Mouse (Mus musculus): ENCODE results near the gene Opn1sw.
A peak's percentile ranks its signal among the peaks of the same experiment; 100 is the strongest.

Gene Opn1sw

DNA sequence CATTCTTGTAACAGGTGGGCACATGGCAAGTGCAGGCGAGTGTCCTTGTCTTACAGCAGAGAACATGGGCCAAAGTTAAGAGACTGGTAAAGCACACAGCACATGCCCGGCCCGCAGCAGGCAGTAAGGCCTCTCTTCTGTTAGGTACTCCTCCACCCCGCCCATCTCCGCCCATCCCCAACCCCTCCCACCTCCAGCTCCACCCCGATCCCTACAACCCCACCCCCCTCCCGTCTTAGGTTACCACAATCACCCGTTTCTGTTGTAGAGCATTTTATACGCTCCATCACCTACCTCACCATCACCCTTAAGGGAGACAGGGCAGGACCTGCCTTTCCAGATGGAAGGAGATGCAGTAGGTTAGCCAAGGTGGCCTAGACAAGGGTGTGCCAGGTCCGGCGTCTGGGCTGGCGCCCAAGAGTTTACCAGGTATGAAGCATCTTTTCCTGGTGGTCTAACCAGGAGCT, at the start of gene Opn1sw:
Gene Opn1sw (minus strand): TSS at position 417 of the 467 bp plus-strand sequence.
- DNase-seq, result no peak

DNA sequence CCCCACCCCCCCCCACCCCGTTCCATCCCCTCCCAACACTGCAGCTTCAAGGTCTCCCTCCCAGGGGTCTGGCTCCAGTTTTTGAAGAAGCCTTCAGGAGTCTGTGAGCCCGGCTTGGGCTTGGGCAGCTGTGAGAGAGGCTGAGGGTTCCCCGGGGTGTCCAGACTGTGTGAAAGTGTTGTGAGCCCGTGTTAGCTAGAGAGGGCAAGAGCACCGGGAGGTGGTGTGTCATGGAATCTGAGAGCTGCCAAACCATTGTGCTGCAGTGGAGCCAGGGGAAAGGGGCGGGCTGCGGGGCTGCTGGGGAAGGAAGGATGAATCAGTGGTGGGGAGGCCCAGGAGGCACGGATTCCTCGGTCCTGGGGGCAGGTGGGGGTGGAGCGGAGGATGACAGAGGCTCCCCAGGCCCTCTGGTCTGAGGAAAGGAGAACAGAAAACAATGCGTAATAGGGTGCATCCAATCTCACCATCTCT, 48.2 kb upstream of the Opn1sw start:
- no peak for DNase-seq

DNA sequence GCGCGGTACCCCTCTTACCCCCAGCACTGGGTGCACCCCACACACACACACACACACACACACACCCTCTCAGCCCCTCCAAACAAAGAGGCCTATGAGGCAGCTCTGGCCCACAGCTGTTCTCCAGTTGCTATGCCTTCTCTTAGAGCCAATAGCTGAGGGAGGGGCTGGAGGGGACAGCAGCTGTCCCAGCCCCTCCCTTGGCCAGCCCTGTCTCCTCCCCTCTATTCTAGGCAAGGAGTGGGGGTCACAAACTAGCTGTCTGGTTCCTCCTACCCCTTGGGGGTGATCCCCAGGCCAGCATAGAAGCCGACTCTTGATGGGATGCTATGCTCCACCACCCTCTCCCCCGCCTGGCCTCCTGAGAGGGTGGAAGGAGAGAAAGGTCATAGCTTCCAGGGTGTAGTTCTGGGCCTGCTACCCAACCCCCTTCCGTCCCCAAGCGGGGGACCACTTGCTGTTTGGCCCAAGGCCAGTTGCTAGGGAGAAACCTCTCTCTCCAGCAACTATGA, 47.7 kb upstream of the Opn1sw start:
- no peak for DNase-seq

DNA sequence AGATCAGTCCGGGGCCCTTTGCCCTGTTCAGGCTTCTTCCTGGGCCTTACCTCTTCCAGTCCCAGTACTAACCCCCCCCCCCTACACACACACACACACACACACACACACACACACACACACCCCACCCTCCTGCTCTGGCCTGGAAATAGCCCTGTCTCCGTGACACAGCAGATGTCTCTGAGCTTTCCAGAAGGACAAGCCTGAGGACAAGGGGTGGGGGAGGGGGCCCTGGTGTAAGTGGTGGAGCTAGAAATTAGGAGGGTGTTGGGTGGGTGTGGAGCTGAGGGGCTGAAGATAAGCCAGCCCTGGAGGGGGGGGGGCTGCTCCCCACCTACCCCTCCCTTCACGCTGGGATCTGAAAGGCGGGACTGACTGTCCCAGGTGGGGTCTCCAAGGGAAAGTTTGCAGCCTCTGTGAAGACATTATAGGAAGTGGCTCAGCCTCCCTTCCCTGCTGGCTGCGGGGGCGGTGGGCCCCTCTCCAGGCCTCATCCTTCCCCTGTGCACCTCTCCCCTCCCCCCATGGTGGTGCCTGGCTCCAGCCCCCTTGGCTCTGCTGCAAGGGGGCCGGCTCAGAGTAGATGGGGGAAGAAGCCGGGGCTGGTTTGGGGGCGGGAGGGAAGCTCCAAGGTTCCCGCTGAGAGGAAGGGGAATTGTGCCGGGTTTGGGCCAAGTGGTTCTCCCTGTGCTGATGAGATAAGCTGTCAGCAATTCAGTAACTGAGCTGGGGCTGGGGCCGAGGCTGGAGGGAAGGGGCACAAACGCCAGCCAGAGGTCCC, 46.8 kb upstream of the Opn1sw start:
- DNase-seq, result no peak

DNA sequence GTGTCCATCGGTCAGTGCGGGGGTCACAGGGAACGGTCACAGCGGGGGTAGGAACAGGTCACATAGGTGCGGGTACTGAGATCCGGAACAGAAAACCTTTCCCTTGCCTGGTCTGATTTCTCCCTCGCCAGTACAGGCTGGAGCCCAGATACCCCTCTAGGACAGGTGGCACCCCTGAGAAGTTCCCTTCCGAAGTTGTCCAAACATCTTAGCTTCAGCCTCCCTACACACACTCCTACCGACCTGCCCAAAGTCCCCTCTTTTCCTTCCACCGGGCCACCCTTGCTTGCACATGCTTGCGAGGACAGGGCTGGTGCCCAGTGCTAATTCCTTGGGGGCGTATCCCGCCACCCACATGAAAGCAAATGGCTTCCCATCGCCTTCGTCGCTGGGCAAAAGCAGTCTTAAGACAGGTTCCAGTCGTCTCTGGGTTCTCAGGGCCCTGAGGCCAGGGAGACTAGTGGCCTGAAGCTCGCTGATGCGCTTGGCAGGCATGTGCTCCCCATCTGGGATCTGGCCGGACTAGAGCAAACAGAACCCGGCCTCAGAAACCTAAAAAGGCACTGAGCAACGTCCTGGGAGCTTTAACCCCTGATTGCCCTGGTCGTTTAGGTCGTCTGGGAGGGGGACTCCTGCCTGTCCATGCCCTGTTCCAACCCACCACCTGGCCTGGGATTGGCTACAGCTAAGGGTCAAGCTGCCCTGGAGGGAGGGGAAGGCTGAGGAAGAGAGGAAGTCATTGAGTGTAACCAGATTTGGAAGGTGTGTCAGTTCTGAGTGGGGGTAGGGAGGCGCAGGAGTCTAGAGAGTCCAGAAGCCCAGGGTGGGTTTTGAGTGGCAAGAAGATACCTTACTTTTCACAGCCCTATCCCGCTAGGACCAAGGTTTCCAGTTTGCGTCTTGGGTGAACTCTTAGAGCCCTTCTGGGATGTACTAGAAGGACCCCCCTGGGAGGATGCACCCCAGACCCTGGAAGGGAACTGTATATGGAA, 45.8 kb upstream of the Opn1sw start:
- DNase-seq, result no peak

DNA sequence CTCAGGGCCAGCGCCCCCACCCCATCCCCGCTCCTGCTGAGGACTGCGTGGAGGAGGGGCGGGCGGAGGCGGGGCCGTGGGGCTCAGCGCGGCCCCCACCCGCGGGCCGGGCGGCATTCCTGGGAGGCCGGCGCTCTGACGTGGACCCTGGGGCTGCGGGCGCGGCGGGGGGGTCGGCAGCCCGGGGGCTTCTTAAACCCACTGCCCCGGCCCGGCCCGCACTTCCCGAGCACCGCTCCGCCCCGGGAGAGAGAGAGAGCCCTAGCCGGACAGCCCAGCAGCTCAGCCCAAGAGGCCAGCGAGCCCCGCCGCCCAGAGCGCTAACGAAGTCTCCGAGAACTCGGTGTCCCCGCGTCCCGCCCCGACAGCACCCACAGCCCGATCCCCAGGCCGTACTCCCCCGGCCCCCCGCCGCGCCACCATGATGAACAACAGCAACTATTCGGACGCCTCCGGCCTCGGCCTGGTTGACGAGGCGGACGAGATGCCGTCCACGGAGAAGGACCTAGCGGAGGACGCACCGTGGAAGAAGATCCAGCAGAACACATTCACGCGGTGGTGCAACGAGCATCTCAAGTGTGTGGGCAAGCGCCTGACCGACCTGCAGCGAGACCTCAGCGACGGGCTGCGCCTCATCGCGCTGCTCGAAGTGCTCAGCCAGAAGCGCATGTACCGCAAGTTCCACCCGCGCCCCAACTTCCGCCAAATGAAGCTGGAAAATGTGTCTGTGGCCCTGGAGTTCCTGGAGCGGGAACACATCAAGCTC, 45.0 kb upstream of the Opn1sw start, which contains the start of gene Flnc:
Gene Flnc (plus strand): TSS at position 219 of the 766 bp plus-strand sequence.
- no peak for DNase-seq

DNA sequence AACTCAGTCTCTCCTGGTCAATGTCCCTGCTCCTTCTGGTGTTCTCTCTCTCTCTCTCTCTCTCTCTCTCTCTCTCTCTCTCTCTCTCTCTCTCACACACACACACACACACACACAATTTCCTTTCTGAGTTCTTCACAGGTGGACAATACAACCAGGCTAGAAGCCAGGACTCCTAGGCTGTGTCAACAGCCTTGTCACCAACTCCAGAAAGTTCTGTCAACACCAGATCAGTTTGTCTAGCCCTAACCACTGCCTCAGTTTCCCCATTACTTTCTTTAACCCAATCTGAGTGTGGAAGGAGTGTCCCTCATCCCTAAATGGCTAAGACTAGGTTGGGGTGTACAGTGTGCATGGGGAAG, 44.4 kb upstream of the Opn1sw start:
- DNase-seq, result no peak

DNA sequence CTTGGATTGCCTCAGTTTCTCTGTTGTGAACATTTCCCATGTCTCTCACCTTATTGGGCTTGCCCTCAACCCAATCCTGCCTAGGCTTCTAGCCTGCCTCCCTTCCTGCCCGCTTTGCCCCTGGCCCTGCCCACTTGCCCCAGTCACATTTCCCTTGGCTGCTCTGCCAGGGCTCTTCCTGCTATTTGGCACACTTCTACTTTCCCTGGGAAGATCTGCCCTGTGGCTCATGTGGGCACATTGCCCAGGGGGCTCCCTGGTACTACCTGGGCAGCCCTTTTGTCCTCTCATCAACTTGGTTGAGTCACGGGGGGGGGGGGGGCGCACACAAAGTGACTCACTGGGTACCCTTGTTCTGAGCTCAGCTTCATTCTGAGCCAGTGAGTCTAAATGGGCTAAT, 43.9 kb upstream of the Opn1sw start:
- no peak for DNase-seq

DNA sequence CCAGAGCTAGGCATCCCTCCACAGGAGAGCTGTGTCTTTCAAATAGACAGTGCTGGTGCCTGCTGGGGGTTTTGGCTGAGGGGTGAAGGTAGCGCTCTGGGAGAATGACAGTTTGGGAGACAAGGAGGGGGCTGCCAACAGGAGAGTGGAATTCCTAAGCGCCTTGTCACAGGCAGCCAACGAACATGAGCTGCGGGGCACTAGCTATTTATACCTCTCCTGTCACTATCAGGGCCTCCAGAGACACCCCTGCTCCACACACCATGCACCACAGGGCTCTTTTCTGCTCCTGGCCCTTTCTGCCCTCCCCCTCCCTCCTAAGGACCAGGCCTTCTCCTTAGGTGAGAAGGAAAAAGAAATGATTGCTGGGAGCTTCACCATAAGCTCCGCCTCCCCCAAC, 43.2 kb upstream of the Opn1sw start:
- no peak for DNase-seq

DNA sequence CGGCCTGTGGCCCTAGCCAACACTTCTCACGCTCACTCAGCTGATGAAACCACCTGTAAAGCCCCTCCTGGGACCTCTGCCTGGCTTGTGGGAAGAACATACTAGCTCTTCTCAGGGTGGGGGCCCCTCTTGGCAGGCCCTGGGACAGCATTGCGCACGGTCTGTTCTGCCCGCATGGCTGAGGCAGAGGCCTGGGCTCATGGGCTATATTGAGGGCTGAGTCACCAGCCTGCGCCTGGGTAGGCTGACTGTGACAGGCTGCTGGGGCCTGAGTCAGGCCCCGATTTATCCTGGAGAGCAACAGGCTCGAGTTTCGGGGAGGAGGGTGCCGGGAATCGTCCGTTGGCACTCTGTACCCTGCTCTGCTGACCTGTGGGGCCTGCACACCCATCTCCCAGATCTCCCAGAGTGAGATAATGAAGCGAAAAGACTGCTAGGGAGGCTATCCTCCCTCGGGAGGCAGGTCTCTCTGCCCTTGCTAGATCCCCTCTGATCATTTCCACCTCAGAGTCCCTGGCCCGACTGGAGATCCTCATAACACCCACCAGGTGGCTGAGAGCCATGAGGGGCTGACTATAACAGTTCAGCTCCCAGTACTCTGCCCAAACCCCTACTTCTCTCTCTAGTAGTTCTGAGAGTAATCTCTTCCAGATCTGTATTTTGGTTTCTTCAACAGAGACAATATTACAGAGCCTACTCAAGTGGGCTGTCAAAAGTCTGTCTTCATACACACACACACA, 42.6 kb upstream of the Opn1sw start:
- DNase-seq, result no peak

DNA sequence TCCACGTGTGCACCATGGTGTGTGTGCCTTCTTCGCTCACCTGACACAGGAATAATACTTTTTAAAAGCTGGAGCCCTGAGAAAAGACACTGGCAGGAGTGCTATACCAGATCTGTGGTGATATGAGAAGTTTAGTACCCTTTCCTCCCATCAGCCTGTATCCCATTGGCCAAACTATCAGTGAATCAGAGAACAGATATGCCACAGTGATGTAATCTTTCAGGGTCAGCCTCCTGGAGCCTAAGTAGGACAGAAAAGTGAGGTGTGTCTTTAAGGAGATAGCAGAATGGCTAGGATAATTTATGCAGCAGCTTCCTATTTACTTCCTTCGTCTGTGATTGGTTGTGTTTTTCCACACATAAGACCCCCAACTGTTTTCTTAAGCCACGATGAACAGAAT, 39.9 kb upstream of the Opn1sw start:
- no peak for DNase-seq

DNA sequence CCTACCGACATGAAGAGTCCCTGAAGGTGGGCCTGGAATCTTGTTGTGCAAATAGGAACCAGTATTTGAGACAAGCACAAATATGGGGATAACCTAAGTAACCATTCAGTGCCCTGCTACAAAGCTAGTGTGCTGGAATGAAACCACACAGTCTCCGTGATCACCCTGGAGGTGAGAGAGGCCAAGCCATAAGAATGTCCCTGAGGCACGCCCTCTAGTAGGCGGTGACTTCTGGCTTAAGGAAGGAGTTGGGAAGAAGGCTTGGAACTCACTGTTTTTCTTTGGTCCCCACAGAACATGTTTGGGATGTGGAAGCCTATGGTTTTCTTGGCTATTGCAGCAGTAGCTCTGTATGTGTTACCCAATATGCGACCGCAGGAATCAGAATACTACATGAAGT, 38.1 kb upstream of the Opn1sw start:
- no peak for DNase-seq

DNA sequence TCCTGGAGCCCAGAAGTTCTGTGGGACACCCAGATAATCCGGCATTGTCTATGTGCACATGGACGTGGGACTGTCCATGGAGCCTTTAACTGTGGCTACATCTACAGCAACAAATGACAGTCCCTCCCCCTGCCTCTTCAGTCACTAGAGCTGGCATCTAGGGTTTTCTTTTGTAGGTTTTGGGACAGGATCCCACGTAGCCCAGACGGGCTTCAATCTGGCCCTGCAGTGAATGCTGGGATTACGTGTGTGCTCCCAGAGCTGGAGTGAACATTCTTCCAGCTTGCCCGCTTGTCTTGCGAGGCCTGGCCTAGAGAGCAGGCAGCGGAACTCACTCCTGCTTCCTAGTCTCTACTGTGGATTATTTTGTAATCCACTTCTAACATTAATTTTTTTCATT, 36.9 kb upstream of the Opn1sw start:
- DNase-seq, result no peak

DNA sequence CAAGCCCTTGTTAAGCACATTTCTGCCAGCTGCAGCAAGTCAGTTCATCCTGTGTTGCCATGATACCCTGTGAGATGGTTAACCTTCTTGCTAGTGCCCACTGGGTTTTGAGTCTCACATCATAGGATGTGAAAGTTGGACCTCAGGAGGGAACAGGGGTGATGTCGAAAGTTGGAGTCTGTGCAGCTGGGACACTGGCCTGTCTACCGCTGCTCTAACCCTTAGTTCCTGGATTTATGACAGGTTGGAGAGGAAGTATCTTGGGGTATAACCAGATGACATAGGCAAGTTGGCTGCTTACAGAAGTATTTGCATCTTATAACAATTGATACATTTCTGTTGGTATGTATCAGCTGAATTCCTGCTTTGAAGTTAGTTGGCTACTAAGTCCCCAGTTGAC, 32.3 kb upstream of the Opn1sw start:
- no peak for DNase-seq

DNA sequence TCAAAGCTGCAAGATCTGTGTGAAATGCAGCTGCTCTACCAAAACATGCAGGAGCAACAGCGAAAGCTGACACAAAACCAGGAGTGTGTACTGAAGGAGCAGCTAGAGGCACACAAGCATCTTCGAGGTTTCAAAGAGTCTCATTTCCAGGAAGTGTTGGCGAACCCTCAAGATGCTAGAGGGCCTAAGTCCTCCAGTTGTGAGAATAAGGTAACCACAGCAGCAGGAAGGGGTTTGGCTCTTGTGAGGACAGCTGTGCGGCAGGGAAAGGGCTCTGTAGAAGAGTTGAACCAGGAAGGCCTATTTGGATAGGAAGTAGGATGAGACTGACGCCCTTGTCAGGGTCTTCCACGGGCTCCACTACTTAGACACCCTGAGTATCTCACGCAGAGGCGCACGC, 27.2 kb upstream of the Opn1sw start:
- no peak for DNase-seq

DNA sequence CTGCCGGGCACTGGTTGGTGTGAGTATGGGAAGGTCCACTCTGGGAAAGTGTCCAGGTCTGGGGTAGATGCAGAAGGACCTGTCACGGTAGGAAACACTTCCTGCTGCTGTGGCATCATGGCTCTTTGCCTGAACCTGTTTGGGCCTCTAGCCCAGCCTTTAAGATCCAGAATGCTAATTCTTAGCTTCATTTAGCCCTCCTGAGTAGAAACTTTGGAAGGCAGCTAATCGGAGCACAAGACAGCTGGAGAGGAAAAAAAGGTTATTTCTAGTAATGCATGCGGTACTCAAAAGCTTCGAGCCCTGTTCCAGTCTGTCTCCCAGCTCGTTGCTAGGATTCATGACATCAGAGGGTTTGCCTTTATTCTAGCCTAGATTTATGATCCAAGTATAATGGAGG, 18.1 kb upstream of the Opn1sw start:
- no peak for DNase-seq

DNA sequence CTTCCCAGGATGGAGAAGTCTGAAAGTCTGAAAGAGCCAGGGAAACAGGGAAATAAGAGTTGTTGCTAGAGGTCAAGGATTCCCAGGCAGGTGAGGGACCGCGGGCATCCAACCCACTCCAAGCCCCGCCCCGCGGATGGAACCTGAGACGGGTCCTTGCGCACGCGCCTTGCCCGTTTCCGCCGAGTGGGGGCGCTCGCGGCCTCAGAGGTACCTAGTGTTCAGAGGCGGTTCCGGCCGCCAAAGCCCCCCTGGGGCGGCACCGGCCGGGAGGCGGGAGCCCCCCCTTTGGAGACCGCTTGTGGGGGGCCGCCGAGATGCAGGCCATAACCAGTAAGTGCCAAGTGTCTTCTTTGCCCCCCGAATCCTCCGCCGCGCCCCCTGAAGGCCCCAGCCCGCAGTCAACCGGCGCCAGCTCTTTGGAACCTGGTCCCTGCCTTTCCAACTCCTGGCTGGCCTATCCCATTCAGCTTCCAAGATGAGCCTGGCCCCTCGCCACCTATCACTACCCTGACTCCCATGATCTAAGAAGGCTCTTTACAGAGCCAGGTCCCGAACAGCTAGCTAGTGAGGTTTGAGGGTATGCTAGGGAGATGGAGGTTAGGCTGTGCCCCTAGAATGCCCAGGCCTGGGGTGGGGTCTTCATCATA, 14.6 kb upstream of the Opn1sw start:
- DNase-seq, result no peak

DNA sequence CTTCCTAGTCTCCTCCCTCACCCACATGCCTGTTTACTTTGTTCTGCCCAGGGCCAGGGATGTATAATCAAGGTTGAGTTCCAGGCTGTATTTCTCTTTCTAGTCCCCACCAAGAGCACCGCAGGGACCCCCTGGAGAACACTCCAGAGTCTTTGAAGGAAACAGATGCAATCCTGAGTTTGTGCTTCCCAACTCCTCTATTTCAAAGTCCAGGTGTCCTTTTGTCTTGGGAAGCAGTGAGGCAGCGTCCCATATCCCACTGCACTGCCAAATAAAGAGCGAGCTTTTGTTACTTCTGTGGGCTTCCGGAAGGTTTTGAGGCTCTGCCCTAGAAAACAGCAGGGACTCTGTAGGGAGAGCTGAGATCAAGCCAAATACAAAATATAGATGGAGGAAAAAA, 11.6 kb upstream of the Opn1sw start:
- no peak for DNase-seq

DNA sequence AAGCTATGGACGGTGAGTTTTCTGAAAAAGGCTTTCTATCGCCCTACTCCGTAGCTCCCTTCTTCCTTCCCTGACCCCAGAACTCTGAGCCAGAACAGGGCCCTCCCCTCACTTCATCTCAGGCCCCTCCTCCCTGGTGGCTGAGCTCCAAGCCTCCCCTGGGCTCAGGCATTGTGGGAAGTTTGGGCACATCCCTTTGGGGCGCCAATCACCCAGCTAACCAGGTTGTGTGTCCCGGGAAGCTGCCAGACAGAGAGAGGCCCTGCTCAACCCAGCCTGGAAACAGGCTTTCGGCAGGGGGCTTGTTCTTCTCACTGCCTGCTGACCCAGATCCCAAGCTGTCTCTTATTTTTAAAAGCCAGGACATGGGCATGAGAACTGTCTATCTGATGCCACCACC, 9.3 kb upstream of the Opn1sw start:
- peak; percentile 50 for DNase-seq

DNA sequence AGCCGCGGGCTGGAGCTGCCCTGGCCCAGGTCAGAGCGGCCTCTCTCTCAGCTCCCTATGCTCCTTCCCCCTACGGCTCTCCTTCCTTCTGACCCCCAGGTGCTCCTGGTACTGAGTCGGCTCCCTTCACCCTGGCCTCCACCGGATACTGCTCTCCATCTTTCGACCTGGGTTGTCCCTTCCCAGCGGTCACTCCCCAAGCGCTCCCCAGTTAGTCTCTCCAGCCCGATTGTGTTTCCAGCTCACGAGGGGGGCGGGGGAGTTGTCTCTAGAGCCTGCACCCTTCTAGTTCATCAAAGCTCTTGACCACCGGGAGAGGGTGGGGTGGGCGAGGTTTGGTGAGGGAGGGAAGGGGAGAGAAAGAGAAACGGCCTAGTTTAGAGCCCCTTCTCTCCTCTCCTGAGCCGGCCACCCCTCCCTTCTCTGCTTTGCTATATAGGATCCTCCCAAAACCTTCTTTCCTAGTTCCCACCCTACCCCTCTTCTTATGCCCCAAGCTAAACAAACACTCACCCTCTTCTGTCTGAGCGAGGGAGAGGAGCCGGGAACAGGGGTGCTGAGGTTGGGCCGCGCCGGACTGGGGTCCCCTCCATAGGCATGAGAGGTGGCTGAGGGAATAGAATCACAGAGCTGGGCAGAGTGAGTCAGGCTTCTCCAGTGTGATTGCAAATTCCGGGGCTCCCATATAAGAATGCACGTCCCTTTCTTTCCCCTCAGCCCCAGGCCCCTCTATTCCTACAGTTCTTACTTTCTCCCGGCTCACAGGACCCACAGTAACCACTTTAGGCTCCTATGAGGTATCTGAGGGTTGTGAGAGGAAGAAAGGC, 8.7 kb upstream of the Opn1sw start:
- peak; percentile 19 for DNase-seq

Measured in right cerebral cortex, postnatal 25 days (tissue).